Mouse (Mus musculus) hindbrain, embryonic 12.5 days (tissue): ENCODE measurements around the gene Brd3os. TPM values are rescaled to one million over a fixed set of nuclear protein-coding genes. Genes with fewer than 3 reads are reported as not detected.

Experiments
- ATAC-seq: fragments of 200-750 bp; cut with Nextera tagmentation; 2 replicates; pipeline ENCODE4 v1.8.0; 2017; ENCODE audit warnings: moderate TSS enrichment; ENCODE audit not compliant: low FRiP score
- H3K27ac ChIP-seq: fragments of 300-500 bp; sonication (generic); 2 replicates; pipeline ENCODE4 v1.5.1; 2016; ENCODE audit warnings: mild to moderate bottlenecking
- H3K27me3 ChIP-seq: fragments of 300-500 bp; sonication (generic); 2 replicates; pipeline ENCODE4 v1.6.1; 2016; ENCODE audit warnings: mild to moderate bottlenecking
- H3K36me3 ChIP-seq: fragments of 300-500 bp; sonication (generic); 2 replicates; pipeline ENCODE4 v1.6.1; 2016; ENCODE audit warnings: mild to moderate bottlenecking
- H3K4me1 ChIP-seq: fragments of 300-500 bp; sonication (generic); 2 replicates; pipeline ENCODE4 v1.6.1; 2016
- H3K4me2 ChIP-seq: fragments of 300-500 bp; sonication (generic); replicated peaks from 2 replicates; pipeline ENCODE4 v1.6.1; 2016; ENCODE audit warnings: mild to moderate bottlenecking
- H3K4me3 ChIP-seq: fragments of 300-500 bp; sonication (generic); 2 replicates; pipeline ENCODE4 v1.5.1; 2016; ENCODE audit warnings: mild to moderate bottlenecking
- H3K9ac ChIP-seq: fragments of 300-500 bp; sonication (generic); 2 replicates; pipeline ENCODE4 v1.6.1; 2016; ENCODE audit warnings: mild to moderate bottlenecking, moderate library complexity
- H3K9me3 ChIP-seq: fragments of 300-500 bp; sonication (generic); replicated peaks from 2 replicates; pipeline ENCODE4 v1.6.1; 2016; ENCODE audit warnings: mild to moderate bottlenecking
- WGBS: fragments of 180-500 bp; shearing (Covaris S2); methylation state at CpG from one replicate; pipeline ENCODE4 v1.1.7; 2016; 5-methylcytosine and 5-hydroxymethylcytosine counted together
- polyA plus RNA-seq: library from polyadenylated mRNA; unstranded; fragments of >200 nt; fragmentation: Nextera tagmentation; extraction: Ambion mirVana; gene quantifications from 2 replicates; pipeline ENCODE4 v1.2.1, GENCODE M21; 2016

Gene Brd3os
- polyA plus RNA-seq, 1 experiment from 2014 or later: 19.3 TPM

- Histone ChIP-seq H3K9me3 (no peaks in the 10 kb centered on the region), H3K4me3 (peak overlapping the region; percentile 75), H3K27me3 (no peaks in the 10 kb centered on the region; the same call in 1 of the 2 replicates), H3K4me1 (peaks cover 54% of the 10 kb centered on the region), H3K36me3 (no peaks in the 10 kb centered on the region), H3K9ac (peak overlapping the region; percentile 82), H3K27ac (peak overlapping the region; percentile 89), H3K4me2 (peak overlapping the region; percentile 96)
- WGBS: under 1% methylated on average over 60 of the region's 60 CpGs
- ATAC-seq: peak; percentile 11
Measured at GRCm38 (mm10) chr2:27425751-27426405, 16.2 kb upstream of the Brd3os start.

GRCm38 (mm10) chr2:27426406-27426854 lies 15.7 kb upstream of the Brd3os start:
- H3K9ac ChIP-seq: peak overlapping the region; percentile 82
- peak overlapping the region; percentile 75 for H3K4me3 ChIP-seq
- H3K9me3 ChIP-seq: no peaks in the 10 kb centered on the region
- peak; percentile 47 for ATAC-seq
- H3K27ac ChIP-seq: peak overlapping the region; percentile 89
- peak overlapping the region; percentile 96 for H3K4me2 ChIP-seq
- peaks cover 50% of the 10 kb centered on the region for H3K4me1 ChIP-seq
- WGBS: under 1% methylated on average over 54 of the region's 64 CpGs
- no peaks in the 10 kb centered on the region; the same call in 1 of the 2 replicates for H3K27me3 ChIP-seq
- H3K36me3 ChIP-seq: no peaks in the 10 kb centered on the region

- peaks cover 45% of the 10 kb centered on the region for H3K4me1 ChIP-seq
- no peaks in the 10 kb centered on the region for H3K9me3 ChIP-seq
- H3K9ac ChIP-seq: peak within 1 kb of the TSS; percentile 82
- H3K27me3 ChIP-seq: no peaks in the 10 kb centered on the region; the same call in 1 of the 2 replicates
- peak; percentile 89 for ATAC-seq
- H3K4me2 ChIP-seq: peak within 1 kb of the TSS; percentile 96
- 2% methylated on average over 54 of the region's 58 CpGs for WGBS
- peak within 1 kb of the TSS; percentile 89 for H3K27ac ChIP-seq
- no peaks in the 10 kb centered on the region for H3K36me3 ChIP-seq
- H3K4me3 ChIP-seq: peak within 1 kb of the TSS; percentile 75
Measured at GRCm38 (mm10) chr2:27426855-27427457, 15.2 kb upstream of the Brd3os start, which contains the start of gene Vav2. Gene Vav2 (minus strand): TSS chr2:27427033.

- Histone ChIP-seq H3K4me3 (no peak overlapping the region), H3K9me3 (no peaks in the 10 kb centered on the region), H3K4me1 (peaks cover 34% of the 10 kb centered on the region), H3K4me2 (no peak overlapping the region), H3K9ac (no peak overlapping the region), H3K27ac (peak overlapping the region; percentile 41; the same call in 1 of the 2 replicates), H3K27me3 (no peaks in the 10 kb centered on the region; the same call in 1 of the 2 replicates), H3K36me3 (no peaks in the 10 kb centered on the region)
- peak; percentile 14; the same call in 1 of the 2 replicates for ATAC-seq
- WGBS: 0% methylated on average over 4 of the region's 4 CpGs
Measured at GRCm38 (mm10) chr2:27428071-27428470, 14.1 kb upstream of the Brd3os start.

- H3K4me2 ChIP-seq: no peak overlapping the region
- ATAC-seq: no peak
- WGBS: 92% methylated on average over 7 of the region's 7 CpGs
- no peaks in the 10 kb centered on the region; the same call in 1 of the 2 replicates for H3K27me3 ChIP-seq
- H3K9me3 ChIP-seq: no peaks in the 10 kb centered on the region
- H3K9ac ChIP-seq: no peak overlapping the region
- no peaks in the 10 kb centered on the region for H3K36me3 ChIP-seq
- peaks cover 15% of the 10 kb centered on the region for H3K4me1 ChIP-seq
- no peak overlapping the region for H3K27ac ChIP-seq
- H3K4me3 ChIP-seq: no peak overlapping the region
Measured at GRCm38 (mm10) chr2:27430621-27431020, 11.5 kb upstream of the Brd3os start.

- Histone ChIP-seq H3K27ac (no peak overlapping the region), H3K9me3 (no peaks in the 10 kb centered on the region), H3K4me3 (no peak overlapping the region), H3K4me2 (no peak overlapping the region), H3K9ac (no peak overlapping the region), H3K4me1 (peaks cover 10% of the 10 kb centered on the region), H3K36me3 (no peaks in the 10 kb centered on the region), H3K27me3 (no peaks in the 10 kb centered on the region; the same call in 1 of the 2 replicates)
- WGBS: 76% methylated on average over 2 of the region's 2 CpGs
- no peak for ATAC-seq
Measured at GRCm38 (mm10) chr2:27432599-27432998, 9.5 kb upstream of the Brd3os start.

- H3K4me2 ChIP-seq: no peak overlapping the region
- H3K4me1 ChIP-seq: peaks cover 12% of the 10 kb centered on the region
- no peak overlapping the region for H3K4me3 ChIP-seq
- no peaks in the 10 kb centered on the region for H3K36me3 ChIP-seq
- 63% methylated on average over 1 of the region's 1 CpGs for WGBS
- H3K27ac ChIP-seq: no peak overlapping the region
- ATAC-seq: no peak
- H3K9ac ChIP-seq: no peak overlapping the region
- no peaks in the 10 kb centered on the region for H3K9me3 ChIP-seq
- no peaks in the 10 kb centered on the region for H3K27me3 ChIP-seq
Measured at GRCm38 (mm10) chr2:27437876-27438275, 4.2 kb upstream of the Brd3os start.

- Histone ChIP-seq H3K9me3 (no peaks in the 10 kb centered on the region), H3K4me3 (no peak overlapping the region), H3K27ac (no peak overlapping the region), H3K9ac (no peak overlapping the region), H3K27me3 (no peaks in the 10 kb centered on the region), H3K4me1 (peaks cover 16% of the 10 kb centered on the region), H3K4me2 (no peak overlapping the region), H3K36me3 (no peaks in the 10 kb centered on the region)
- ATAC-seq: no peak
- WGBS: 25% methylated on average over 11 of the region's 11 CpGs
Measured at GRCm38 (mm10) chr2:27438281-27438680, 3.8 kb upstream of the Brd3os start.

- peaks cover 15% of the 10 kb centered on the region for H3K4me1 ChIP-seq
- H3K9me3 ChIP-seq: no peaks in the 10 kb centered on the region
- peak overlapping the region; percentile 67 for H3K4me3 ChIP-seq
- H3K4me2 ChIP-seq: peak overlapping the region; percentile 78
- no peaks in the 10 kb centered on the region for H3K27me3 ChIP-seq
- H3K9ac ChIP-seq: peak overlapping the region; percentile 76
- H3K27ac ChIP-seq: peak overlapping the region; percentile 62; the same call in 1 of the 2 replicates
- peaks cover 27% of the 10 kb centered on the region for H3K36me3 ChIP-seq
- no peak; the same call in 1 of the 2 replicates for ATAC-seq
- WGBS: 35% methylated on average over 20 of the region's 20 CpGs
Measured at GRCm38 (mm10) chr2:27442708-27443449, 755 bp downstream of the Brd3os start.

GRCm38 (mm10) chr2:27443450-27443708 lies 1.3 kb downstream of the Brd3os start:
- Histone ChIP-seq H3K4me3 (peak overlapping the region; percentile 67; the same call in 1 of the 2 replicates), H3K27ac (0 out of 2 replicates have a peak overlapping the region, but pooled peaks have one; percentile 3), H3K27me3 (no peaks in the 10 kb centered on the region), H3K36me3 (peaks cover 32% of the 10 kb centered on the region), H3K4me1 (peaks cover 15% of the 10 kb centered on the region), H3K4me2 (peak overlapping the region; percentile 78), H3K9me3 (no peaks in the 10 kb centered on the region), H3K9ac (0 out of 2 replicates have a peak overlapping the region, but pooled peaks have one; percentile 76)
- WGBS: 75% methylated on average over 5 of the region's 5 CpGs
- ATAC-seq: no peak

GRCm38 (mm10) chr2:27445910-27446309 lies 3.8 kb downstream of the Brd3os start:
- Histone ChIP-seq H3K9ac (no peak overlapping the region), H3K27me3 (no peaks in the 10 kb centered on the region), H3K4me3 (no peak overlapping the region), H3K36me3 (peaks cover 57% of the 10 kb centered on the region), H3K9me3 (no peaks in the 10 kb centered on the region), H3K4me1 (peaks cover 15% of the 10 kb centered on the region), H3K4me2 (no peak overlapping the region), H3K27ac (no peak overlapping the region)
- ATAC-seq: no peak
- 91% methylated on average over 3 of the region's 3 CpGs for WGBS

GRCm38 (mm10) chr2:27446812-27447211 lies 4.7 kb downstream of the Brd3os start:
- no peak overlapping the region for H3K4me3 ChIP-seq
- 93% methylated on average over 8 of the region's 8 CpGs for WGBS
- H3K27ac ChIP-seq: no peak overlapping the region
- peaks cover 66% of the 10 kb centered on the region for H3K36me3 ChIP-seq
- no peak for ATAC-seq
- no peaks in the 10 kb centered on the region for H3K27me3 ChIP-seq
- no peak overlapping the region for H3K4me2 ChIP-seq
- peaks cover 14% of the 10 kb centered on the region for H3K4me1 ChIP-seq
- H3K9ac ChIP-seq: no peak overlapping the region
- no peaks in the 10 kb centered on the region for H3K9me3 ChIP-seq
